Mouse (Mus musculus): ENCODE data around the gene Plcl1. TPM values are rescaled to one million over a fixed set of nuclear protein-coding genes. Genes with fewer than 3 reads are reported as not detected.

The Plcl1 gene
- polyA plus RNA-seq, 1 experiment from 2014 or later: 1.1 TPM

GRCm38 (mm10) chr1:55763171-55763570 lies 357.4 kb downstream of the Plcl1 start:
- no peak overlapping the region for H3K4me2 ChIP-seq (ENCODE audit: low read depth, low read length)
- ATAC-seq (replicated peaks; ENCODE audit: extremely low read depth, insufficient read depth, low FRiP score): no peak

GRCm38 (mm10) chr1:55766743-55767142 lies 361.0 kb downstream of the Plcl1 start:
- Histone ChIP-seq H3K27me3 (ENCODE audit: control insufficient read depth, insufficient read depth, low read length) (no peaks in the 10 kb centered on the region), H3K27ac (ENCODE audit: low read length) (no peak overlapping the region), H3K9ac (ENCODE audit: low read length) (no peak overlapping the region), H3K36me3 (ENCODE audit: control insufficient read depth, insufficient read depth) (no peaks in the 10 kb centered on the region), H3K4me3 (ENCODE audit: low read length) (no peak overlapping the region), H3K4me1 (ENCODE audit: control insufficient read depth, insufficient read depth, low read length) (no peaks in the 10 kb centered on the region), H3K9me3 (replicated peaks; ENCODE audit: control insufficient read depth, low read length) (no peaks in the 10 kb centered on the region), H3K4me2 (ENCODE audit: low read depth, low read length) (no peak overlapping the region)
- ATAC-seq (replicated peaks; ENCODE audit: extremely low read depth, insufficient read depth, low FRiP score): no peak
- 22% methylated on average over 1 of the region's 1 CpGs for WGBS

More at GRCm38 (mm10) chr1:55763171-55763570, 357.4 kb downstream of the Plcl1 start:
- Histone ChIP-seq H3K27me3 (ENCODE audit: control insufficient read depth, insufficient read depth, low read length) (no peaks in the 10 kb centered on the region), H3K9me3 (replicated peaks; ENCODE audit: control insufficient read depth, low read length) (no peaks in the 10 kb centered on the region), H3K9ac (ENCODE audit: low read length) (no peak overlapping the region), H3K27ac (ENCODE audit: low read length) (no peak overlapping the region), H3K4me1 (ENCODE audit: control insufficient read depth, insufficient read depth, low read length) (no peaks in the 10 kb centered on the region), H3K4me3 (ENCODE audit: low read length) (no peak overlapping the region), H3K36me3 (ENCODE audit: control insufficient read depth, insufficient read depth) (no peaks in the 10 kb centered on the region)
- WGBS: 87% methylated on average over 2 of the region's 2 CpGs

GRCm38 (mm10) chr1:55770072-55770785 lies 364.5 kb downstream of the Plcl1 start:
- Histone ChIP-seq H3K27me3 (ENCODE audit: control insufficient read depth, insufficient read depth, low read length) (no peaks in the 10 kb centered on the region), H3K27ac (ENCODE audit: low read length) (no peak overlapping the region), H3K9me3 (replicated peaks; ENCODE audit: control insufficient read depth, low read length) (no peaks in the 10 kb centered on the region), H3K36me3 (ENCODE audit: control insufficient read depth, insufficient read depth) (no peaks in the 10 kb centered on the region), H3K4me3 (ENCODE audit: low read length) (no peak overlapping the region), H3K4me2 (ENCODE audit: low read depth, low read length) (no peak overlapping the region), H3K9ac (ENCODE audit: low read length) (no peak overlapping the region), H3K4me1 (ENCODE audit: control insufficient read depth, insufficient read depth, low read length) (no peaks in the 10 kb centered on the region)
- no peak for ATAC-seq (replicated peaks; ENCODE audit: extremely low read depth, insufficient read depth, low FRiP score)

- H3K4me3 ChIP-seq (ENCODE audit: low read length): no peak overlapping the region
- no peak overlapping the region for H3K4me2 ChIP-seq (ENCODE audit: low read depth, low read length)
- WGBS: 51% methylated on average over 6 of the region's 6 CpGs
- no peak for ATAC-seq (replicated peaks; ENCODE audit: extremely low read depth, insufficient read depth, low FRiP score)
- H3K9ac ChIP-seq (ENCODE audit: low read length): no peak overlapping the region
- H3K9me3 ChIP-seq (replicated peaks; ENCODE audit: control insufficient read depth, low read length): no peaks in the 10 kb centered on the region; the same call in 1 of the 2 replicates
- H3K4me1 ChIP-seq (ENCODE audit: control insufficient read depth, insufficient read depth, low read length): no peaks in the 10 kb centered on the region
- no peaks in the 10 kb centered on the region for H3K36me3 ChIP-seq (ENCODE audit: control insufficient read depth, insufficient read depth)
- no peak overlapping the region for H3K27ac ChIP-seq (ENCODE audit: low read length)
- no peaks in the 10 kb centered on the region for H3K27me3 ChIP-seq (ENCODE audit: control insufficient read depth, insufficient read depth, low read length)
Measured at GRCm38 (mm10) chr1:55792817-55793216, 387.1 kb downstream of the Plcl1 start.

Other genes with a start within 250 kb of the Plcl1 start
- gene Rftn2, start 179.1 kb upstream of the Plcl1 start, polyA plus RNA-seq (2015; fragmentation: Nextera tagmentation; extraction: Ambion mirVana): 10.3 and 11.2 TPM in 2 replicates
- gene Mars2, start 168.7 kb upstream of the Plcl1 start, polyA plus RNA-seq (2015; fragmentation: Nextera tagmentation; extraction: Ambion mirVana): 3.8 and 4.0 TPM in 2 replicates
- 0.21 TPM in 2 replicates for gene Boll, start 42.5 kb upstream of the Plcl1 start, polyA plus RNA-seq (2015; fragmentation: Nextera tagmentation; extraction: Ambion mirVana)